Mouse (Mus musculus): ENCODE data around the gene Emc4.

- TF ChIP-seq POLR2A (IDR thresholded peaks at IDR 0.05; ENCODE audit: control insufficient read depth, extremely low read depth, insufficient read depth, low read length, poor library complexity) (no peak), CTCF (IDR thresholded peaks at IDR 0.05; ENCODE audit: borderline replicate concordance, control insufficient read depth, extremely low read depth, insufficient read depth, low read length, poor library complexity) (no peak)
Measured at GRCm38 (mm10) chr2:112353685-112354455, 14.0 kb downstream of the Emc4 start.

Measured in thymus, adult 2 months (tissue).